Mouse (Mus musculus) midbrain, embryonic 12.5 days (tissue): Measurements from ENCODE around the gene Eif5. TPM values are rescaled to one million over a fixed set of nuclear protein-coding genes. Genes with fewer than 3 reads are reported as not detected.

ENCODE experiments used
- ATAC-seq: fragments of 200-750 bp; cut with Nextera tagmentation; 2 replicates; pipeline ENCODE4 v1.8.0; 2017; ENCODE audit warnings: low read depth, moderate TSS enrichment, moderate library complexity; ENCODE audit not compliant: low FRiP score
- H3K27ac ChIP-seq: fragments of 300-500 bp; sonication (generic); replicated peaks from 2 replicates; pipeline ENCODE4 v1.5.1; 2016; ENCODE audit warnings: mild to moderate bottlenecking
- H3K27me3 ChIP-seq: fragments of 300-500 bp; sonication (generic); 2 replicates; pipeline ENCODE4 v1.6.1; 2016; ENCODE audit warnings: mild to moderate bottlenecking
- H3K36me3 ChIP-seq: fragments of 300-500 bp; sonication (generic); 2 replicates; pipeline ENCODE4 v1.6.1; 2016
- H3K4me1 ChIP-seq: fragments of 300-500 bp; sonication (generic); 2 replicates; pipeline ENCODE4 v1.6.1; 2016
- H3K4me2 ChIP-seq: fragments of 300-500 bp; sonication (generic); replicated peaks from 2 replicates; pipeline ENCODE4 v1.6.1; 2016; ENCODE audit warnings: mild to moderate bottlenecking, moderate library complexity
- H3K4me3 ChIP-seq: fragments of 300-500 bp; sonication (generic); 2 replicates; pipeline ENCODE4 v1.5.1; 2016; ENCODE audit warnings: mild to moderate bottlenecking
- H3K9ac ChIP-seq: fragments of 300-500 bp; sonication (generic); replicated peaks from 2 replicates; pipeline ENCODE4 v1.6.1; 2016; ENCODE audit warnings: mild to moderate bottlenecking, moderate library complexity
- H3K9me3 ChIP-seq: fragments of 300-500 bp; sonication (generic); 2 replicates; pipeline ENCODE4 v1.6.1; 2016; ENCODE audit warnings: mild to moderate bottlenecking
- WGBS: fragments of 180-500 bp; shearing (Covaris S2); methylation state at CpG from one replicate; pipeline ENCODE4 v1.1.7; 2016; 5-methylcytosine and 5-hydroxymethylcytosine counted together
- polyA plus RNA-seq: library from polyadenylated mRNA; unstranded; fragments of >200 nt; fragmentation: Nextera tagmentation; extraction: Ambion mirVana; gene quantifications from 2 replicates; pipeline ENCODE4 v1.2.1, GENCODE M21; 2016

Gene Eif5
- polyA plus RNA-seq, 1 experiment from 2014 or later = 692 TPM

- H3K36me3 ChIP-seq = no peaks in the 10 kb centered on the region
- H3K9me3 ChIP-seq = no peaks in the 10 kb centered on the region
- no peak overlapping the region for H3K4me2 ChIP-seq
- no peak overlapping the region for H3K27ac ChIP-seq
- no peak for ATAC-seq
- H3K4me1 ChIP-seq = no peaks in the 10 kb centered on the region
- H3K4me3 ChIP-seq = no peak overlapping the region
- H3K9ac ChIP-seq = no peak overlapping the region
- H3K27me3 ChIP-seq = no peaks in the 10 kb centered on the region
- 93% methylated on average over 12 of the region's 12 CpGs for WGBS
Measured at GRCm38 (mm10) chr12:111512572-111513063, 25.2 kb upstream of the Eif5 start.

GRCm38 (mm10) chr12:111513673-111514072 lies 24.1 kb upstream of the Eif5 start:
- WGBS = 60% methylated on average over 5 of the region's 5 CpGs
- Histone ChIP-seq H3K9ac (no peak overlapping the region), H3K4me3 (no peak overlapping the region), H3K27me3 (no peaks in the 10 kb centered on the region), H3K27ac (no peak overlapping the region), H3K9me3 (no peaks in the 10 kb centered on the region), H3K4me2 (no peak overlapping the region), H3K4me1 (no peaks in the 10 kb centered on the region), H3K36me3 (no peaks in the 10 kb centered on the region)
- no peak for ATAC-seq

- H3K27ac ChIP-seq = no peak overlapping the region
- H3K4me3 ChIP-seq = no peak overlapping the region
- H3K27me3 ChIP-seq = no peaks in the 10 kb centered on the region
- H3K36me3 ChIP-seq = no peaks in the 10 kb centered on the region
- no peak for ATAC-seq
- no peaks in the 10 kb centered on the region for H3K9me3 ChIP-seq
- no peaks in the 10 kb centered on the region for H3K4me1 ChIP-seq
- no peak overlapping the region for H3K4me2 ChIP-seq
- WGBS = 78% methylated on average over 7 of the region's 7 CpGs
- H3K9ac ChIP-seq = no peak overlapping the region
Measured at GRCm38 (mm10) chr12:111514231-111514792, 23.5 kb upstream of the Eif5 start.

DNA sequence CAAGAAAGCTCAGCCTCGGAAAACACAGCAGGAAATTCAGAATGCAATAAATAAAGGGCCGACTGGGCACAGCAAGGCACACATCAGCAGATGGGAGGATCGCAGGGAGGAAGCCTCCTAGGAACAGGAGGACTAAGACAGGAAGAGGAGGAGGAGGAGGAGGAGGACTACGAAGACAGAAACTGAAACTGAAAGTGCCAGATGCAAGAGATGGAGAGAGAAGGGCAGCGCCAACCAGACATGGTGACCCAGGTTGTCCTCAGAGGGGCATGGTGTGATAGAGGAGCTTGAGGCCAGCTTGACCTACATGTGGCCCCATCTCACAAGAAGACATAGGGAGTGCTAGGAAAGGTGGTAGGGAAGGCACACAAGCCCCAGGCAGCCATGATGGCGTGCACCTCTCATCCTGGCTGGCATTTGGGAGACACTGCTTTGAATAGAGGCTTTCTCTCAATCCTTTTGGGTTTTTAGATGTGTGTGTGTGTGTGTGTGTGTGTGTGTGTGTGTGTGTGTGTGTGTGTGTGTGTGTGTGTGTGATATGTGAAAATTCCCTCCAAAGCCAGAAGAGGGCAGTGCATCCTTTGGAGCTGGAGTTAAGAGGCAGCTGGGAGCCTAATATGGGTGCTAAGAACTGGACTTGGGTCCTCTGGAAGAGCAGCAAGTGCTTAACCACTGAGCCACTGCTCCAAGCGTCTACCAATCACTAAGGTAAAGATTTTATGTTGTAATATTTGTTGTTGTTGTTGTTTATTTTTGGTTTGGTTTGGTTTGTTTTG lies 22.8 kb upstream of the Eif5 start:
- Histone ChIP-seq H3K4me2 (no peak overlapping the region), H3K27ac (no peak overlapping the region), H3K36me3 (no peaks in the 10 kb centered on the region), H3K27me3 (no peaks in the 10 kb centered on the region), H3K4me1 (no peaks in the 10 kb centered on the region), H3K9ac (no peak overlapping the region), H3K4me3 (no peak overlapping the region), H3K9me3 (no peaks in the 10 kb centered on the region)
- 83% methylated on average over 7 of the region's 7 CpGs for WGBS
- ATAC-seq = no peak

DNA sequence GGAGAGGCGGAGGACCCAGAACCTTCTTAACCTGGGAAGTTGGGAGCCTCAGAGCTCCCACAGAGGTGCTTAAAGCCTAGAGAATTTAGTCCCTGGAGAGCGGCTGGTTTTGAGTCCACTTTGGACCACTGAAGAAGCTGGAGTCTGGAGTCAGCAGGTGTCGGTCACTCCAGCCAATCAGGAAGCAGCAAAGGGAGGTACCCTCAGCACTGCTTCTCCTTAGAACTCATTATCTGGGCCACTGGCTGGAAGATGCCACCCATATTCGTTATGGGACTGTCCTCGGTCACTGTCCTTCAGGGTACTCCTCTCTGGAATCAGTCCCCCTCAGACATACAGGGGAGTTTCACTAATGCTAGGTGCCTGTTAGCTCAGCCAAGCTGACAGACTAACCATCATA lies 21.9 kb upstream of the Eif5 start:
- Histone ChIP-seq H3K4me2 (no peak overlapping the region), H3K9me3 (no peaks in the 10 kb centered on the region), H3K9ac (no peak overlapping the region), H3K27me3 (no peaks in the 10 kb centered on the region), H3K27ac (no peak overlapping the region), H3K4me1 (no peaks in the 10 kb centered on the region), H3K36me3 (no peaks in the 10 kb centered on the region), H3K4me3 (no peak overlapping the region)
- ATAC-seq = no peak
- WGBS = 93% methylated on average over 5 of the region's 5 CpGs

GRCm38 (mm10) chr12:111516826-111517225 lies 21.0 kb upstream of the Eif5 start:
- no peaks in the 10 kb centered on the region for H3K27me3 ChIP-seq
- no peak overlapping the region for H3K4me3 ChIP-seq
- WGBS = 93% methylated on average over 6 of the region's 6 CpGs
- no peaks in the 10 kb centered on the region for H3K36me3 ChIP-seq
- no peak overlapping the region for H3K9ac ChIP-seq
- no peak overlapping the region for H3K27ac ChIP-seq
- H3K9me3 ChIP-seq = peaks cover 3% of the 10 kb centered on the region
- no peaks in the 10 kb centered on the region for H3K4me1 ChIP-seq
- no peak for ATAC-seq
- no peak overlapping the region for H3K4me2 ChIP-seq

GRCm38 (mm10) chr12:111517901-111518300 lies 19.9 kb upstream of the Eif5 start:
- no peak overlapping the region for H3K27ac ChIP-seq
- H3K9ac ChIP-seq = no peak overlapping the region
- H3K27me3 ChIP-seq = no peaks in the 10 kb centered on the region
- H3K4me3 ChIP-seq = no peak overlapping the region
- 79% methylated on average over 4 of the region's 4 CpGs for WGBS
- H3K4me1 ChIP-seq = no peaks in the 10 kb centered on the region
- no peak for ATAC-seq
- no peak overlapping the region for H3K4me2 ChIP-seq
- no peaks in the 10 kb centered on the region for H3K36me3 ChIP-seq
- H3K9me3 ChIP-seq = peaks cover 12% of the 10 kb centered on the region

DNA sequence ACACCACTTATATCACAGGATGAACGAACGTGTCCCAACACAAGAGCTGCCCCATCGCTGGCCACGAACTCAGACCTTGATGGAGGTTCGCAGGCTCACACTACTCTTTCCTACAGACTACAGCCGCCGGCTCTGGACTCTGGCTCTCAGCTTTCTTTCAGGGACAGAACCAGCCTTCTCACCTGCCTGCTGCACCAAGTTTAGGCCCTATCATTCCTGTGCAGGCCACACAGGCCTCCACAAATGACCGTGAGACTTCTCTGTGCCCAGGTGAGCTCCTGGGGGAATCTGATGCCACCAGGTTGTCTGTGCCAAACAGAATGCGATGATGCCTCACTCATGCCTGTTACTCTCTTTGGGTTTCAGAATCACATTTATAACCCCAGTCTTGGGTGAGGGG lies 19.4 kb upstream of the Eif5 start:
- Histone ChIP-seq H3K27me3 (no peaks in the 10 kb centered on the region), H3K4me1 (no peaks in the 10 kb centered on the region), H3K9me3 (peaks cover 16% of the 10 kb centered on the region), H3K4me2 (no peak overlapping the region), H3K4me3 (no peak overlapping the region), H3K9ac (no peak overlapping the region), H3K27ac (no peak overlapping the region), H3K36me3 (no peaks in the 10 kb centered on the region)
- ATAC-seq = no peak
- 85% methylated on average over 9 of the region's 9 CpGs for WGBS

DNA sequence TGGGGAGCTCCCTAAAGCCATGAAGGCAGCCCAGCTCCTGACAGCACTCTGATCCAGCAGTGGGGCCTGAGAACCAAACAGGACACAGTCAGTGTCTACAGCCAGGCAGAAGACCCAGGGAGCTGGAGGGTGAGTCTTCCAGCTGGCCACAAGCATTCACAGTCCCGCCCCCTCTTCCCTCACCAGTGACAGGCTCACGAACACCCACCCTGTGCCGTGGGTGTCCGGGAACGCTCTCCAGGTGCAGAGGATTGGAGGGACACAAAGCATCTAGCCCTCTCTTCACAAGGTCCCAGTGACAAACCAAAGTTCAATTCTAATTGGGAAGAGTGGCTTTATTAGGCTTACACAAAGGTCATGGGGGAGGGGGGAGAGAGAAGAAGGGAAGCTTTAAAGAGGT lies 18.0 kb upstream of the Eif5 start:
- peaks cover 16% of the 10 kb centered on the region for H3K9me3 ChIP-seq
- H3K27me3 ChIP-seq = no peaks in the 10 kb centered on the region
- H3K27ac ChIP-seq = no peak overlapping the region
- H3K9ac ChIP-seq = no peak overlapping the region
- H3K36me3 ChIP-seq = no peaks in the 10 kb centered on the region
- no peak for ATAC-seq
- no peak overlapping the region for H3K4me3 ChIP-seq
- no peak overlapping the region for H3K4me2 ChIP-seq
- WGBS = 80% methylated on average over 5 of the region's 5 CpGs
- H3K4me1 ChIP-seq = no peaks in the 10 kb centered on the region

DNA sequence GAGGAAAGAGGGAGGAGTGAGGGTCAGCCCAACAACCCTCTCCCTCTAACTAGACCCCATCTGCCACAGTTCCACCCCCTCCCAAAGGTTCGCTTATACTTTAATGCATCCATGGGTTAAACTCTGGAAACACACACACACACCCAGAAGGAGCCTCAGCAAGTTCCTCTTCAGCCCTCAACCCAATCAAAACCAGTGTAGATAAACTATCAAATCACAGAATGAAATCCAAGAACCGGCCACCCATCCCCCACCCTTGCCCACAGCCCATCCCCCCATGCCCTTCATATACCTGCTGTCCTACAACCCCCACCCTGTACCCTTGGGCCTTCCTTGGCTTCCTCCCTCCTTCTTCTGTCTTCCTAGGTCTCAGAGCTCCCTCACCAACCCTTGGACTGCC lies 16.8 kb upstream of the Eif5 start:
- Histone ChIP-seq H3K4me3 (no peak overlapping the region), H3K36me3 (no peaks in the 10 kb centered on the region), H3K9me3 (peaks cover 16% of the 10 kb centered on the region), H3K9ac (no peak overlapping the region), H3K27me3 (no peaks in the 10 kb centered on the region), H3K4me1 (no peaks in the 10 kb centered on the region), H3K4me2 (no peak overlapping the region), H3K27ac (no peak overlapping the region)
- WGBS = 93% methylated on average over 2 of the region's 2 CpGs
- no peak for ATAC-seq

GRCm38 (mm10) chr12:111524469-111524868 lies 13.3 kb upstream of the Eif5 start:
- no peak overlapping the region for H3K27ac ChIP-seq
- H3K9me3 ChIP-seq = peaks cover 16% of the 10 kb centered on the region
- no peak overlapping the region for H3K4me2 ChIP-seq
- no peaks in the 10 kb centered on the region for H3K36me3 ChIP-seq
- 78% methylated on average over 1 of the region's 1 CpGs for WGBS
- no peak overlapping the region for H3K9ac ChIP-seq
- H3K4me3 ChIP-seq = no peak overlapping the region
- H3K4me1 ChIP-seq = no peaks in the 10 kb centered on the region
- ATAC-seq = no peak
- no peaks in the 10 kb centered on the region for H3K27me3 ChIP-seq

DNA sequence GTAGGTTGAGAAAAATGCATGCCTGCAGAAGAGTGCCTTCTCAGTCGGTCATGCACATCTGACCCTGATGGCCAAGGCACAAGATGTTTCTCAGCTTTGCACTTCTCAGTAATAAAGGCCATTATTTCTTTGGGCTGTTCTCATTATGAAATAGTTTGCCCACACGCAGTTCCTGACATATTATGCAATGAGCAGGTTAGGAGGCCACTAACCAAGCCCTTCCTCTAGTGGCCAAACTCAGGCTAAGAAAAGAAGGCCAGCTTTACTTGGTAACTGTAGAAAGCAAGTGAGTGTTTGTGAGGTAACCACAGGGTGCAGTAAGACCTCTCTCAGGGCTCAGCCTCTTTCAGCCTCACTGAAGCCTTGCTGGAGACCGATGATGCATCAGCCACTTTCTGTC lies 12.9 kb upstream of the Eif5 start:
- Histone ChIP-seq H3K36me3 (no peaks in the 10 kb centered on the region), H3K4me1 (no peaks in the 10 kb centered on the region), H3K9me3 (peaks cover 16% of the 10 kb centered on the region), H3K27me3 (no peaks in the 10 kb centered on the region), H3K4me3 (no peak overlapping the region), H3K4me2 (no peak overlapping the region), H3K9ac (no peak overlapping the region), H3K27ac (no peak overlapping the region)
- no peak for ATAC-seq
- 85% methylated on average over 3 of the region's 3 CpGs for WGBS
